Mouse (Mus musculus) CH12.LX (cell line): ENCODE data around the gene B4galnt4. TPM values are rescaled to one million over a fixed set of nuclear protein-coding genes. Genes with fewer than 3 reads are reported as not detected.

Source experiments
- DNase-seq: peaks from one replicate; pipeline ENCODE4 v3.0.0-alpha.2; 2013; ENCODE audit errors: extremely low read depth
- H3K27ac ChIP-seq: 2 replicates; pipeline ENCODE4 v1.5.1; 2012; ENCODE audit warnings: low read depth, mild to moderate bottlenecking, control low read depth, moderate library complexity; ENCODE audit not compliant: insufficient read depth
- H3K27me3 ChIP-seq: replicated peaks from 2 replicates; pipeline ENCODE3; 2012; ENCODE audit warnings: inconsistent platforms
- H3K36me3 ChIP-seq, 2 experiments: replicated peaks in 1 of 2; 2 replicates each; pipeline versions ENCODE3 to v1.6.1; 2012; ENCODE audit warnings: inconsistent platforms in 1 of 2, low read length in 1 of 2, mild to moderate bottlenecking in 1 of 2, mixed read lengths in 1 of 2, moderate library complexity in 1 of 2; ENCODE audit not compliant: control insufficient read depth in 1 of 2, insufficient read depth in 1 of 2
- H3K4me1 ChIP-seq, 2 experiments: 2 replicates each; pipeline ENCODE4 v1.6.1; 2012; ENCODE audit warnings: inconsistent platforms in 1 of 2, moderate library complexity in 1 of 2; ENCODE audit not compliant: insufficient read depth in 2 of 2, control insufficient read depth in 1 of 2
- H3K4me2 ChIP-seq: 2 replicates; pipeline ENCODE4 v1.6.1; 2012; ENCODE audit warnings: low read depth, mild to moderate bottlenecking, control low read depth; ENCODE audit not compliant: poor library complexity, insufficient read depth, severe bottlenecking
- H3K4me3 ChIP-seq, 3 experiments: fragments of 150-350 bp in 1 of 3; sonication (generic) in 1 of 3; replicated peaks in 1 of 3; 2 replicates each; pipeline versions ENCODE3 to v1.5.1; 2011 to 2012; ENCODE audit warnings: low read depth in 2 of 3, low read length in 2 of 3, mild to moderate bottlenecking in 2 of 3, moderate library complexity in 2 of 3, control low read depth in 1 of 3, improper control_type of control experiment in 1 of 3, inconsistent platforms in 1 of 3, mixed read lengths in 1 of 3; ENCODE audit not compliant: poor library complexity in 1 of 3
- H3K79me2 ChIP-seq: replicated peaks from 2 replicates; pipeline ENCODE4 v1.6.1; 2012; ENCODE audit warnings: mild to moderate bottlenecking, moderate library complexity; ENCODE audit not compliant: control insufficient read depth, poor library complexity, insufficient read depth, severe bottlenecking; ENCODE audit errors: extremely low read depth
- H3K9ac ChIP-seq: 2 replicates; pipeline ENCODE4 v1.6.1; 2012; ENCODE audit warnings: low read depth, mild to moderate bottlenecking, control low read depth, moderate library complexity; ENCODE audit not compliant: insufficient read depth
- H3K9me3 ChIP-seq: replicated peaks from 2 replicates; pipeline ENCODE3; 2012; ENCODE audit warnings: low read length, inconsistent platforms, mixed read lengths
- CHD1 ChIP-seq: IDR thresholded peaks from 2 replicates; pipeline ENCODE4 v1.6.1; 2012; ENCODE audit warnings: low read depth, low read length, improper control_type of control experiment, inconsistent platforms
- E2F4 ChIP-seq: IDR thresholded peaks from 2 replicates; pipeline ENCODE4 v1.6.1; 2011; ENCODE audit warnings: low read depth, low read length, improper control_type of control experiment; ENCODE audit not compliant: insufficient replicate concordance
- ELF1 ChIP-seq: IDR thresholded peaks from 2 replicates; pipeline ENCODE4 v1.6.1; 2014; ENCODE audit warnings: low read depth, mild to moderate bottlenecking, inconsistent platforms, low read length, improper control_type of control experiment
- EP300 ChIP-seq: IDR thresholded peaks from 2 replicates; pipeline ENCODE4 v1.6.1; 2011; ENCODE audit warnings: low read length, improper control_type of control experiment
- HCFC1 ChIP-seq: IDR thresholded peaks from 2 replicates; pipeline ENCODE4 v1.6.1; 2012; ENCODE audit warnings: low read depth, mild to moderate bottlenecking, inconsistent platforms, low read length, improper control_type of control experiment
- MAZ ChIP-seq: IDR thresholded peaks from 2 replicates; pipeline ENCODE4 v1.6.1; 2012; ENCODE audit warnings: low read depth, mild to moderate bottlenecking, inconsistent platforms, low read length, improper control_type of control experiment, moderate library complexity
- POLR2A ChIP-seq: IDR thresholded peaks from 2 replicates; pipeline ENCODE4 v1.6.1; 2011; ENCODE audit warnings: low read depth, mild to moderate bottlenecking, improper control_type of control experiment, low read length
- POLR2AphosphoS2 ChIP-seq: IDR thresholded peaks from 2 replicates; pipeline ENCODE4 v1.6.1; 2011; ENCODE audit warnings: low read depth, low read length, improper control_type of control experiment
- SIN3A ChIP-seq: IDR thresholded peaks from 2 replicates; pipeline ENCODE4 v1.6.1; 2012; ENCODE audit warnings: low read length, improper control_type of control experiment, inconsistent platforms
- SMC3 ChIP-seq: IDR thresholded peaks from 2 replicates; pipeline ENCODE4 v1.6.1; 2011; ENCODE audit warnings: low read depth, low read length, improper control_type of control experiment
- USF2 ChIP-seq: conservative IDR thresholded peaks from 2 replicates; pipeline ENCODE4 v1.6.1; 2011; ENCODE audit warnings: low read depth, low read length, improper control_type of control experiment
- ZKSCAN1 ChIP-seq: IDR thresholded peaks from 2 replicates; pipeline ENCODE4 v1.6.1; 2012; ENCODE audit warnings: low read depth, inconsistent platforms, low read length, improper control_type of control experiment, borderline replicate concordance
- dilution Hi-C: fragments of 300-500 bp; cut with MboI; formaldehyde crosslinking; loops from 2 replicates; pipeline ENCODE4 v1.14.3; 2020; ENCODE audit warnings: low sequenced_read_pairs; ENCODE audit not compliant: extremely low pct_unique_long_range_greater_than_20kb, extremely low pct_ligation_motif_present
- in situ Hi-C: fragments of 300-500 bp; cut with MboI; formaldehyde crosslinking; loops from 3 replicates; pipeline ENCODE4 v1.14.3; 2019; ENCODE audit warnings: low sequenced_read_pairs, low pct_ligation_motif_present, low pct_unique_long_range_greater_than_20kb, mixed read lengths
- polyA plus RNA-seq: library from polyadenylated mRNA; unstranded; fragments of >175 nt; gene quantifications from 2 replicates; pipeline ENCODE4 v1.2.1, GENCODE M21; 2012; ENCODE audit warnings: low read depth; ENCODE audit not compliant: insufficient read length
- total RNA-seq, 2 experiments: library from RNA; depleted of rRNA; stranded (reverse); fragments of 300-350 nt in 1 of 2; fragments of >200 nt in 1 of 2; gene quantifications; 2 replicates each; pipeline ENCODE4 v1.2.3; 2012 to 2014

The B4galnt4 gene
- total and polyA plus RNA-seq, 3 experiments: 0.91 to 13.1 (median 2.9) TPM

DNA sequence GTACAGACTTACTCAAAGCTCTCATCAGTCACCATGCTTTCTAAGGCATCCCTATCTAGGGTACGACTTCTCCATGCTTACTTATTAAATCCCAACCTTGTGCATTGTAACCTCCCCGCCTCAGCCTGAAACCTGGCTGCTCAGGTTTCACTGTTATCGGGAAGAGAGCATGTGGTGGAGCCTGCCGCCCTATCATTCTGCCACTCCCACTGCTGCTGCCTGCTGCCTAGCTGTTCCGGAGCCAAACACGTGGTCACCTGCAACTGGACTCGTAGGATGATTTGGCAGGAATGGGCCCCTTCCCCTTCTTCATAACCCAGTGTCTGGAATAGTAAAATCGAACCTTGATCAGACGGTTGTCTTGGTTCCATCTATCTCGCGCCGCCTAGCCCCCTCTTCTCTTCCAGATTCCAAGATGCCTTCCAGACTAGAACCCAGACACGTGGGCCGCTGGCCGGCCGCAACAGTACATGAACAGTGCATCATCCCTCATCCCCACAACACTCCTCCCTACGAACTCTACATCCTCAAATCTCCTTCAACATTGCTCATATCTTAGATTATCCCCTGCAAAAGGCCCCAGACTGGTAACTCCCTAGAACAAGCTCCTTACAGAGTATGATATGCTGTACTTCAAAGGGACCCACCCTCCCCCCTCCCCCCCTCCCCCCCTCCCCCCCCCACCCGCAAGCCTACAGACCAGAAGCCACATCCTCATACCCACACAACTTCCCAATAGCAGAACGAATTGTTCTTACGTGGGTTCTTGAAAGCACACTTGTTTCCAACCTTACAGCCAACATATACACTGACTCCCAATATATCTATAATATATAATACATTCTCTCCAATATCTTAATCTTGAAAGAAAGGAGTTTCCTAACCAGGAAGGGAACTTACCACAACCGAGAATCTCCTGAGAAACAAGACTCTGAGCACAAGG is 22.5 kb upstream of the B4galnt4 start:
- in situ Hi-C loops: no loop called here
- DNase-seq: no peak
- H3K79me2 ChIP-seq: no peaks in the 10 kb centered on the region

DNA sequence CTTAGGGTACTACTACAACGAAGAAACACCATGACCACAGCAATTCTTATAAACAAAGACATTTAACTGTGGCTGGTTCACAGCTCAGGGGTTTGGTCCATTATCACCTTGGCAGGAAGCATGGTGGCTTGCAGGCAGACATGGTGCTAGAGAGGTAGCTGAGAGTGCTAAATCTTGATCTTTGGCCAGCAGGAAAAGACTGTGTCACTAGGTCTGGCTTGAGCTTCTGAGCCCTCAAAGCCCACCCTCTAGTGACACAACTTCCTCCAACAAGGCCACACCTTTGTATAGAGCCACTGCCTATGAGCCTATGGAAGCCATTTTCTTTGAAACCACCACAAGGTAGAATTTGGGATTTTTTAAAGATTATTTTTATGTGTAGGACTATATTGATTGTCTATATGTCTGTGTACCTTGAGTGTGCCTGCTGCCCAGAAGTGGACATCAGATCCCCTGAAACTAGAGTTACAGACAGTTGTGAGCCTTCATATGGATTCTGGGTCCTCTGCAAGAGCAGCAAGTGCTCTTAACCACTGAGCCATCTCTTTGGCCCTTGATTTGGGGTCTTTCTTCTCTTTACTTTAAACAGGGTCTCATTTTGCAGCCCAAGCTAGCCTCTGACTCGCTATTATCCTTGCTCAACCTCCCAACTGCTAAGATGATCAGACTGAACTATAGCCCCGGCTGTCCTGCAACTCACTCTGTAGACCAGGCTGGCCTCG is 21.4 kb upstream of the B4galnt4 start:
- no peak overlapping the region for H3K4me2 ChIP-seq
- no peak overlapping the region for H3K4me3 ChIP-seq
- H3K27me3 ChIP-seq: peaks cover 10% of the 10 kb centered on the region
- no peak for TF ChIP-seq CHD1
- TF ChIP-seq MAZ: no peak
- TF ChIP-seq EP300: no peak
- no peak for TF ChIP-seq SIN3A
- TF ChIP-seq ZKSCAN1: no peak
- no peak for TF ChIP-seq ELF1
- no peak for TF ChIP-seq POLR2AphosphoS2
- TF ChIP-seq E2F4: no peak
- no peak for TF ChIP-seq POLR2A
- TF ChIP-seq, all 38 proteins: peak for 0
- dilution Hi-C loops: no loop called here
- Histone ChIP-seq H3K27ac (no peak overlapping the region), H3K4me1 (peaks cover 3 to 11% of the 10 kb centered on the region in 2 experiments; a peak in 3 of 4 replicates), H3K79me2 (no peaks in the 10 kb centered on the region), H3K9me3 (peaks cover 6% of the 10 kb centered on the region), H3K9ac (no peak overlapping the region), H3K36me3 (no peaks in the 10 kb centered on the region)
- DNase-seq: no peak
- in situ Hi-C loops: no loop called here

More for the DNA sequence above, 22.5 kb upstream of the B4galnt4 start:
- Histone ChIP-seq H3K9ac (no peak overlapping the region), H3K36me3 (no peaks in the 10 kb centered on the region), H3K4me3 (no peak overlapping the region), H3K27me3 (peaks cover 10% of the 10 kb centered on the region), H3K4me1 (peaks cover 3 to 11% of the 10 kb centered on the region in 2 experiments; a peak in 3 of 4 replicates), H3K4me2 (no peak overlapping the region), H3K9me3 (peaks cover 6% of the 10 kb centered on the region), H3K27ac (no peak overlapping the region)
- TF ChIP-seq USF2: no peak
- no peak for TF ChIP-seq ELF1
- no peak for TF ChIP-seq SMC3
- no peak for TF ChIP-seq HCFC1
- no peak for TF ChIP-seq POLR2A
- dilution Hi-C loops: no loop called here
